Mouse (Mus musculus) testis, adult 2 months (tissue): Measurements from ENCODE around the gene Hs1bp3. TPM values are rescaled to one million over a fixed set of nuclear protein-coding genes. Genes with fewer than 3 reads are reported as not detected.

Source experiments
- H3K27ac ChIP-seq: fragments of 200-500 bp; 2 replicates; pipeline ENCODE4 v1.5.1; 2012; ENCODE audit warnings: low read depth, low read length; ENCODE audit not compliant: control insufficient read depth, insufficient read depth
- H3K27me3 ChIP-seq: fragments of 200-500 bp; 2 replicates; pipeline ENCODE4 v1.6.1; 2012; ENCODE audit warnings: mild to moderate bottlenecking, low read length, moderate library complexity; ENCODE audit not compliant: control insufficient read depth, insufficient read depth
- H3K36me3 ChIP-seq: fragments of 200-500 bp; 2 replicates; pipeline ENCODE4 v1.6.1; 2012; ENCODE audit warnings: mild to moderate bottlenecking, low read length; ENCODE audit not compliant: control insufficient read depth, insufficient read depth
- H3K4me1 ChIP-seq: fragments of 200-500 bp; 2 replicates; pipeline ENCODE4 v1.6.1; 2012; ENCODE audit warnings: low read length; ENCODE audit not compliant: control insufficient read depth, insufficient read depth
- H3K4me3 ChIP-seq: fragments of 200-500 bp; 2 replicates; pipeline ENCODE4 v1.5.1; 2012; ENCODE audit warnings: low read depth, mild to moderate bottlenecking, low read length, moderate library complexity, mixed read lengths; ENCODE audit not compliant: control insufficient read depth
- CTCF ChIP-seq: fragments of 200-500 bp; IDR thresholded peaks from 2 replicates; pipeline ENCODE4 v1.5.1; 2012; ENCODE audit warnings: low read depth, mild to moderate bottlenecking, inconsistent platforms, low read length, moderate library complexity; ENCODE audit not compliant: control insufficient read depth, insufficient read depth, insufficient replicate concordance
- POLR2A ChIP-seq: fragments of 200-500 bp; IDR thresholded peaks from 2 replicates; pipeline ENCODE4 v1.6.1; 2012; ENCODE audit warnings: low read depth, mild to moderate bottlenecking, inconsistent platforms, low read length, moderate library complexity; ENCODE audit not compliant: control insufficient read depth
- polyA plus RNA-seq: library from polyadenylated mRNA; depleted of rRNA; stranded (reverse); fragments of >200 nt; gene quantifications from 2 replicates; pipeline ENCODE4 v1.2.3, GENCODE M21; 2012

The Hs1bp3 gene
- polyA plus RNA-seq, 1 experiment, result 1.8 TPM

- Histone ChIP-seq H3K27me3 (no peaks in the 10 kb centered on the region), H3K27ac (peak overlapping the region; percentile 18), H3K4me3 (no peak overlapping the region), H3K4me1 (peaks cover 4% of the 10 kb centered on the region), H3K36me3 (no peaks in the 10 kb centered on the region)
- TF ChIP-seq POLR2A (no peak), CTCF (no peak)
Measured at GRCm38 (mm10) chr12:8351025-8351903, 38.0 kb downstream of the Hs1bp3 start.

DNA sequence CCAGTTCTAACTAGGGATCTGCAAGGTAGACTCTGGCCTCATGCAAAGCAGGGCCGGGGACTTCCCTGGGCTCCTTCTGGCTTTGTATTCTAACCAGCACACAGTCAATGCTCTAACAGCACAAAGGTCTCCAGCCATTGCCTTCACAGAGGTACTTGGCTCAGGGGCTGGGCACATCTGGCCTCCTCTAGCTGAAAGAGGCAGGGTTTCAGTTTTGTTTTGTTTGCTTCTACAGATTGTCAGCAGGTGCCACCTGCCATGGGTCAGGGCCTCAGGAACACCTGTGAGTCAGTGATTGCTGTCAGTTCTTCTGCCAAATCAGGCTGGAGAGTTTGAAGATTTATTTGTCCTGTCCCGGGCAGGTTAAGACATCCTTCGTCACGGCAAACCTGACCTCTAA is 39.8 kb downstream of the Hs1bp3 start:
- TF ChIP-seq POLR2A, result no peak
- no peak for TF ChIP-seq CTCF
- Histone ChIP-seq H3K36me3 (no peaks in the 10 kb centered on the region), H3K4me3 (no peak overlapping the region), H3K27ac (no peak overlapping the region), H3K27me3 (no peaks in the 10 kb centered on the region), H3K4me1 (peaks cover 2% of the 10 kb centered on the region)

DNA sequence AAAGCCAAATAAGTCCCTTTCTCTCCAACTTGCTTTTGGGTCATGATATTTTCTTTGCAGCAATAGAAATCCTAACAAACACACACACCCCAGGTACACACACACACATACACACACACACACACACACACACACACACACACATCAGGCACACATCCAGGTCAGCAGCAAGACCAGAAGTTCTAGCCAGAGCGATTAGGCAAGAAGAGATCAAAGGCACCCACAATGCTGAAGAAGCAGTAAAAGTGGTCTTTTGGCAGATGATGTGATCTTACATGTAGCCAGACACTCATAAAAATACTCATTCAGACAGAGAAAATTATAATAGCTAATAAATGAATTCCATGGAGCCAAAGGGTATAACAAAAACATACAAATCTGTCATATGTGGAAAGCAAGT is 41.0 kb downstream of the Hs1bp3 start:
- H3K4me3 ChIP-seq, result no peak overlapping the region
- H3K4me1 ChIP-seq, result no peaks in the 10 kb centered on the region; the same call in 1 of the 2 replicates
- H3K36me3 ChIP-seq, result no peaks in the 10 kb centered on the region
- no peak overlapping the region for H3K27ac ChIP-seq
- H3K27me3 ChIP-seq, result no peaks in the 10 kb centered on the region
- no peak for TF ChIP-seq CTCF
- TF ChIP-seq POLR2A, result no peak

GRCm38 (mm10) chr12:8355011-8355410 is 41.8 kb downstream of the Hs1bp3 start:
- TF ChIP-seq CTCF (no peak), POLR2A (no peak)
- Histone ChIP-seq H3K36me3 (no peaks in the 10 kb centered on the region), H3K27me3 (no peaks in the 10 kb centered on the region), H3K27ac (no peak overlapping the region), H3K4me3 (no peak overlapping the region), H3K4me1 (no peaks in the 10 kb centered on the region; the same call in 1 of the 2 replicates)

DNA sequence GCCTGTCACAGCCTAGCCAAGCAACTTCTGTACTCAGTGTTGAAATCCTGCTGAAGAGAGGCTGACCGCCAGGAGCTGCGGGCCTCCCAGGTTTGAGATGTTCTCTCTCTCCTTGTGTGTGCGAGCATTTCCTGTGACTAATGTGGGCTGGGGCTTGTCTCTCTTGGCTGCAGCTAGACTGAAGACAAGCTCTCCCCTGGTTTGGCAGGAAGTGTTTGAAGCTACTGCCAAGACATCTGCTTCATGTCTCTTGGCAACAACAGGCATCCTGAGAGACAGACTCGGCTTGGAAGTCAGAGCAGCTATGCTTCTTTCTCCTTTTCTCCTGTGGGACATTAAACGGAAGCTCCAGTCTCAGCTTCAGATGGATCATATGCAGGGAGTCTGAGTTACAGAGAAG is 44.2 kb downstream of the Hs1bp3 start:
- H3K36me3 ChIP-seq, result no peaks in the 10 kb centered on the region
- TF ChIP-seq POLR2A, result no peak
- TF ChIP-seq CTCF, result no peak
- no peaks in the 10 kb centered on the region for H3K4me1 ChIP-seq
- no peak overlapping the region for H3K4me3 ChIP-seq
- H3K27me3 ChIP-seq, result no peaks in the 10 kb centered on the region
- no peak overlapping the region for H3K27ac ChIP-seq

GRCm38 (mm10) chr12:8358344-8358966 is 45.2 kb downstream of the Hs1bp3 start:
- H3K27me3 ChIP-seq, result no peaks in the 10 kb centered on the region
- H3K36me3 ChIP-seq, result no peaks in the 10 kb centered on the region
- no peaks in the 10 kb centered on the region for H3K4me1 ChIP-seq
- H3K27ac ChIP-seq, result no peak overlapping the region
- TF ChIP-seq POLR2A (no peak), CTCF (no peak)
- no peak overlapping the region for H3K4me3 ChIP-seq

DNA sequence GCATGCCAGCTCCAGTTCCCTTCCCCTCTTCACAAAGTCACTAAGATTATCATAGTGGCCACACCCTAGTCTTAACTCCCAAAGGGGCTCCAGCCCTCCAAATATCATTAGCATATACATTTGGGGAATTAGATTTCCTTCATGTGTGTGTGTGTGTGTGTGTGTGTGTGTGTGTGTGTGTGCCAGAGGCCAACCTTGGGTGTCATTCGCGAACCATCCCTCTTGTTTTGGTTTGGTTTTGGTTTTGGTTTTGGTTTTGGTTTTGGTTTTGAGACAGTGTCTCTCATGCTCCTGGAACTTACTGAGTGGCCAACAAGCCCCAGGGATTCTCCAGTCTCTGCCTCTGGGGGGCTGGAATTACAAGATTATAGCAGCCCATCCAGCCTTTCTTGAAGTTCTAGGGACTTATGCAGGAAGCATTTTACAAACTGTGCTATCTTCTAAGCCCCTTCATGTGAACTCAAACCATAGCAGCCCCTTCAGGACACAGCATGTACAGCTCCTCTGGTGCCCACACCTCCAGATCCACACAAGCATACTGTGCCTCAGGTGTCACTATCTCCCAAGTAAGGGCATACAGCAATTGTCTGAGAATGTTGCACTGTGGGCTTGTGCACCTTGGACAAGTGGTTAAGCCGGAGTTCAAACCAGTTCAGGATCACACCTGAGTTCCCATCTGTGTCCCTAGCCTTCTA is 46.3 kb downstream of the Hs1bp3 start:
- TF ChIP-seq POLR2A (no peak), CTCF (no peak)
- no peak overlapping the region for H3K4me3 ChIP-seq
- no peaks in the 10 kb centered on the region for H3K27me3 ChIP-seq
- H3K36me3 ChIP-seq, result no peaks in the 10 kb centered on the region
- no peaks in the 10 kb centered on the region for H3K4me1 ChIP-seq
- no peak overlapping the region for H3K27ac ChIP-seq
